Mouse (Mus musculus) left cerebral cortex, postnatal 36 days (tissue): ENCODE measurements around the gene 1700102P08Rik. TPM values are rescaled to one million over a fixed set of nuclear protein-coding genes. Genes with fewer than 3 reads are reported as not detected.

ENCODE experiments used
- DNase-seq, 2 experiments: peaks; one replicate each; pipeline ENCODE4 v3.0.0; 2021 to 2022; ENCODE audit warnings: low spot score in 2 of 2, mixed read lengths in 1 of 2
- intact Hi-C: fragments of 180-260 bp; cut with DNase I; formaldehyde crosslinking; loops from one replicate; pipeline ENCODE4 v1.15.1; 2025
- total RNA-seq, 2 experiments: library from RNA; stranded (reverse); gene quantifications; 2 replicates each; pipeline ENCODE4 v1.2.3; 2021

Gene 1700102P08Rik
- total RNA-seq = 1 to 10 TPM; 1.5 to 3.2 TPM

DNA sequence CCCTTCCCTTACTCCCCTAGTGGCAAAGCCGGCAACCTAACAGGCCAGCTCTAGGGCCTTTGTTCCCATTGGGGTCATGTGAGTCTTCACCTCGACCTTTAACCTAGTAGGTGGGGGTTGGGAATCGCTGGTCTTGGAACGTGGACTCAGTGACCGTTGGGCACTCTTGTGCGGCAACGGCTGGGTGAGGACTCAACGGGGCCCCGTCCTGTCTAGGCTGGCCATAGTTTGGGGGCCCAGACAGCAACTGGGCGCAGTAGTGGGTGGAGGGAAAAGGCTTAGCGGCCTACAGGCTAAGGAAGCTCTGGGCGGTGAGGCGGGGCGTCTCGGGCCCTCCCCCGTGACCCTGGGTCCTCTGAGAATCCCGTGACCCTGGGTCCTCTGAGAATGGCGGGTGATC is at the start of gene 1700102P08Rik:
TSS of gene 1700102P08Rik (plus strand) at position 130 of the 400 bp plus-strand sequence.
- no peak for DNase-seq
- intact Hi-C loops = no loop called here

DNA sequence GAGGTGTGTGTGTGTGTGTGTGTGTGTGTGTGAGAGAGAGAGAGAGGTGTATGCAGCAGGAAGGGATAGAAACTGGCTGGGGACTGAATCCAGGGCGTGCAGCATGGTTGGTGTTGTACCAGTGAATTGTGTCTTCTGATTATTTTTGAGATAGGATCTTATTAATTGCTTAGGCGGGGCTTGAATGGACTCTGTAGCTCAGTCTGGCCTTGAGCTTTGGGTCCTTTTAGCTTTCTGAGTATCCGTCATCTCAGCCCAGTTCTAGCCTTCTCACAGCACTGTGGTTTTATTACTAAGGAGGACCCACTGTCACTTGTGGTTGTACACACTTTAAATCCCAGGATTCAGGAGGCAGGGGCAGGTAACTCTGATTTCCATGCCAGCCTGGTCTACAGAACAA is 49.3 kb upstream of the 1700102P08Rik start:
- no peak for DNase-seq
- intact Hi-C loops = no loop called here

DNA sequence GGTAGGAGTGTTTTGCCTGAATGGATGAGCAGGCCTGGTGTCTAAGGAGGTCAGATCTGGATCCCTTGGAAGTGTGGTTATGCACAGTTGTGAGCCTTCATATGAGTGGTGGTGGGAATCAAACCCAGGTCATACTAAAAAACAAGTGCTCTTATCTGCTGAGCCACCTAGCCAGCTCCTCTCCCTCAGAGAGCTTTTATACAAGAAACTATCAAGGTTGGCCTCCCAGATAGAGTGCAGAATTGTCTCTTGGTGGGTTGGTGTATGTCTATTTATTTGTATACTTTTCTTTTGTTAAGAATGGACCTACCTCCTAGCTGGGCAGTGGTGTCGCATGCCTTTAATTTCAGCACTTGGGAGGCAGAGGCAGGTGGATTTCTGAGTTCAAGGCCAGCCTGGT is 48.8 kb upstream of the 1700102P08Rik start:
- intact Hi-C loops = no loop called here
- DNase-seq = no peak

DNA sequence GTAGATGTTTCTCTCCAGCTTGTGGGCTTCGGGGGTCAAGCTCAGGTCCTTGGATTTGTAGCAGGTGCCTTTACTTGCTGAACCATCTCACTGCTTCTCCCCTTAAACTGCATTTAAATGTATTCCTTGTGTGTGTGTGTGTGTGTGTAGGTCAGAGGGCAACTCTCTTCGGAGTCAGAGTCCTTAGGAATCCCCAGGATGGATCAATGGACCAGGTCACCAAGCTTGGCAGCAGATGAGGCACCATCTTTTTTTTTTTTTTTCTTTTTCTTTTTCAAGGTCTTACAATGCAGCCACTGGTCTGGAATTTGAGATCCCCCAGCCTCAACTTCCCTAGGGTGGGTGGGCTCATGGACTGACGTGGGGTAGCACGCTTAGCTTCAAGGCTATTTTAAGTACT is 48.1 kb upstream of the 1700102P08Rik start:
- no peak for DNase-seq
- intact Hi-C loops = no loop called here

DNA sequence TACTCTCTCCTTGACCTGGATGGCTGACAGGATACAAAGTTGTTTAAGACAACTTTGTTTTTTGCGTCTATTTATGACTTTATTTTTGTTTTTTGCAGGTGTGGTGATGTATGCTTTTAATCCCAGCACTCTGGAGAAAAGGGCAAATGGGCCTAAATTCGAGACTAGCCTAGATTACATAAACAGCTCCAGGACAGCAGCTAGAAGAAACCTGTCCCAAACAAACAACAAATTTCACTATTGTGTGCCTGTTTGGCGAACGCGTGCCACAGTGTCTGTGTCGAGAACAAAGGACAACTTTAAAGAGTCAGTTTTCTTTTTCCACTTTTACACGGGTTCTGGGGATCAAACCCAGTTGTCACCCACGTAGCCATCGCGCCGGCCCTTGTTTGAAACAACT is 45.6 kb upstream of the 1700102P08Rik start:
- no peak for DNase-seq
- intact Hi-C loops = loop anchor here (1.0 to 5.0 kb wide), 2 partner anchors 41 to 105 kb away; partner anchors contain the start of genes Rhoa and Tcta

DNA sequence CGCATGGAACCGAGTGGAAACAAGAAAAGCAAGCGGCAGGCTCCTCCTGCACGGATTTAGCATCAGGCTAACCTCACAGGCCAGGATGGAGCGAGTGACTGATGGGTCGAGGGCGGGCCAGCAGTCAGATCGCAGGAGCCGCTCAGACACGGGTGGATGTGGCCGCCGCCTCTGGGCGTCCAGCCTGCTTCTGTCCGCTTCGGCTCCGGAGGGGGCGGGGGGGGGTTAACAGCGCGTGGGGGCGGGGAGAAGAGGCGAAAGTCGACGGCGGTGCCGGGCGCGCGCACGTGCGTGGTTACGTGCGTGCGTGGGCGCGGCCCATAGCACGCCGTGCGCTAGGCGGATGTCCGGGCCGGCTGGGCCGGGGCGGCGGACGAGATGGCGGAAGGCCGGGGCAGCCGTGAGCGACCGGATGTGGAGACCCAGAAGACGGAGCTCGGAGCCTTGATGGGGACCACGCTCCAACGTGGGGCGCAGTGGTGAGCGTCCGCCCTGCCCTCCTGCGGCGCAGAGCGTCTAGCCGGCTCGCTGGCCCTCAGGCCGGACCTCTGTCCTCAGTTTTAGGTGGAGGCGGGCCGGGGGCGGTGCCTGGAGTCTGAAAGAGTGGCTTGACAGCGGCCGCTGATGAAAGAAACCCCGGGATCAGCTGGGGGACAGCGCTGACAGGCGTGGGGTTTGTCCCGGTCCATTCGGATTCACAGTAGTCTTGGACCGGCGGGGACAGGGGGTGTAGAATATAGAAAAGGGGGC is 44.9 kb upstream of the 1700102P08Rik start, which contains the start of gene Usp4:
TSS of gene Usp4 (plus strand) at position 314 of the 750 bp plus-strand sequence.
- DNase-seq = peak; percentile 88 to 89
- intact Hi-C loops = loop anchor here (1.0 to 5.0 kb wide), 2 partner anchors 41 to 105 kb away; partner anchors contain the start of genes Rhoa and Tcta

DNA sequence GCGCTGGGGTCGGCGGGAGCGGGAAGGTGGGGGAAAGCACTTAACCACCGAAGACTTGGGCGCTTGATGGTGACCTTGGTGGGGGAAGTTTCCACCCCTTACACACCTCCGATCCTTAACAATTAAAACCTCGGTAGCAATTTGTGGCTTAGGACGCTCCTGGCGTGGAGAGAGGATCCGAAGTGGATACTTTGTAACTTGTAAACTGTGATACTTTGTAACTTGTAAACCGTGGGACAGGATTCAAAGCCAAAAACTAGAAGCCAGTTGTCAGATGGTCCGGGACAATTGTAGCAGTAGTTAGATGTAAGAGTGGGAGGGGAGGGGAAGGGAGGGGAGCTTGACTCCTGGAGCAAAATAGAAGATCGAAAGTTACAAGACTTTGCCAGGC is 44.3 kb upstream of the 1700102P08Rik start:
- intact Hi-C loops = loop anchor here (5.0 kb wide), 1 partner anchor 104 kb away; no protein-coding TSS in a partner anchor
- DNase-seq = no peak

DNA sequence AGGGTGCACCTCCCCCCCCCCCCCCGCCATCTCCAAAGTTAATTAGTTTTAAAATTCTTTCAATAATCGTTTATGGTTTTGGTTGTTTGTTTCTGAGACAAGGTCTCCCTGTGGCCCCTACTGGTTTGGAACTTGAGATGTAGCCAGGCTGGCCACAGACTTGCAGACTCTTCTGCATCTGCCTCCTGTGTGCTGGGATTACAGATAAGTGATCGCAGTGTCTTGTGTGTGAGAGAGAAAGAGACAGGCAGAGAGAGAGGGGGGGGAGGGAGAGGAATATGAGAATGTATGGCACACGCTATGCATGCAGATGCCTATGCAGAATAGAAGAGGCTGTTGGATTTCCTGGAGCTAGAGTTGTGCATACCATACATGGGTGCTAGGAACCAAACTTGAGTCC is 42.9 kb upstream of the 1700102P08Rik start:
- intact Hi-C loops = loop anchor here (5.0 kb wide), 1 partner anchor 103 kb away; no protein-coding TSS in a partner anchor
- DNase-seq = no peak

DNA sequence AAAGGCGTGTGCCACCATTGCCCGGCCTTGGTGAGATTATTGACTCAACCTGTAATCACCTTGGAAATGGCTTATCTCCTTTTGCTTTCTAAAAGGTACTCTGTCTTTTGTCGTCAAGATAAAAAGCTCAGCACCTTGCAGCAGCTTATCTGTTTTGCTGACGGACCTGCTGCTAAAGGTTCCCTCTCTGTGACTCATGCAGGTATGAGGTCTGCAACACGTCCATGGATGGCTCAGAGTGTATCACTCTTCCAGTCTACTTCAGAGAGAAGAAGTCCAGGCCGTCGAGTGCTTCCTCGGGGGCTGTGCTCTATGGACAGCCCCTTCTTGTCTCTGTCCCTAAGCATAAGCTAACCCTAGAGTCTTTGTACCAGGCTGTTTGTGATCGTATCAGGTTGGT is 14.4 kb upstream of the 1700102P08Rik start:
- intact Hi-C loops = no loop called here
- DNase-seq = no peak

DNA sequence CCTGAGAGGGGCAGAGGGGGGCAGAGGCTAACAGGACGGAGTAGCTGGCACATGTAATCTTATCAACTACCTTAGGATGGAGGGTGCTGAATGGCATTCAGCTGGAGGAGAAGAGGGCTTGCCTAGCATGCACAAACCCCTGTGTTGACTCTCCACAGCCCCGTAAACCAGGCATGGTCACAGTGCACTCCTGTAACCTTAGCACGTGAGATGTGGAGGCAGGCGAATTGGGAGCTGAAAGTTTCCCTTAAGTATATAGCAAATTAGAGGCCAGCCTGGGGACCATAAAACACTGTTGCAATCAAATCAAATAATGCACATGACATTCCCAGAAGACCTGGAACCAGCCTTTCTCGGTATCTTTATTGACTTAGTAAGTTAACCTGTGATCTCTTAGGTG is 13.9 kb upstream of the 1700102P08Rik start:
- intact Hi-C loops = no loop called here
- DNase-seq = no peak

DNA sequence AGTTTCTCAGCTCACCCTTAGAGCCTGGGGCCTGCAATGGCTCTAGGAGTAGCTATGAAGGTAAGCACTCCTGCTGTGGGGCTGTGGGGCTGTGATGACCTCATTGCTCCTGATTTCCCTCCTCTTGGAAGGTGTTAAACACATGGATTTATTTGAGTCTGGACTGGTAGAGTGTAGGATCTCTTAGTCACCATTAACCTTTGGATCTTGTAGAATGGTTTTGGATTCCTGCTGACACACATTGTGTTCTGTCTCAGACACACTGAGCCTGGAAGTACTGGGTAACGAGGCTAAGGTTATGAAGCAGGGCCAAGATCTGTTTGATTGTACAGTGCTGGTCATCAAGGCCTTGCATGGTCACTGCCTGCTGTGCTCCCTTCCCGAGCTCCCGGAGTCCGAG is 13.3 kb upstream of the 1700102P08Rik start:
- no peak for DNase-seq
- intact Hi-C loops = no loop called here

DNA sequence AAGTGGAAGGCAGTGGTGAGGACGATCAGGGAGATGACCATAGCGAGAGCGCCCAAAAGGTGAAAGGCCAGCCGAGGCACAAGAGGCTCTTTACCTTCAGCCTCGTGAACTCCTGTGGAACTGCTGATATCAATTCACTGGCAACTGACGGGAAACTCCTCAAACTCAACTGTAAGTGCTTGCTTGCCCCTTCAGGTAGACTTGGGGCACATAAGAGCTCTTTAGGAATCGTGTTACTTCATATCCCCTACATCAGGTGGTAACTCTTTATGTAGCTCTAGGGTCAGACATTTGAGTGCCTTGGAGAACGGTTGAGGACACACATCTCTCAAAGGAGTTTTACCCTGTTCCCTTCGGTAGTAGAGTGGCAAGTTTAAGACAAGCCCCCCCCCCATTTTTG is 11.2 kb upstream of the 1700102P08Rik start:
- no peak for DNase-seq
- intact Hi-C loops = no loop called here

DNA sequence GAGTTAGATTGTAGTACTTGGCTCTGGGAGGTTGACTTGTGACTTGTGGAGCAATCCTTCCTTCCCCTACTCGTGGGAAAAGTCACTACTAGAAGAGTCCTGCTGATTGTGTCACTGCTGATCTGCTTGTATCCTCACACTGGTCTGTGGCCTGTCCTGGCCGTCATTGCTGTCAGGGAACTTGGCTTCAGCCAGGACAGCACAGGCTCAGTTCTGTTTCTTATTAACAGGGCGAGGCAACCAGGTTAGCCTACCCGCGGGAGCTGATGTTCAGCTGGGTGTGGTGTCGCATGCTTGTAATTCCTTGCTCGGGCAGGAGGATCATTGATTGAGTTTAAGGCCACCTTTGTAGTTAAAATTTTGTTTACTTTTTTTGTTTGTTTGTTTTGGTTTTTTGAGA is 7.6 kb upstream of the 1700102P08Rik start:
- intact Hi-C loops = no loop called here

DNA sequence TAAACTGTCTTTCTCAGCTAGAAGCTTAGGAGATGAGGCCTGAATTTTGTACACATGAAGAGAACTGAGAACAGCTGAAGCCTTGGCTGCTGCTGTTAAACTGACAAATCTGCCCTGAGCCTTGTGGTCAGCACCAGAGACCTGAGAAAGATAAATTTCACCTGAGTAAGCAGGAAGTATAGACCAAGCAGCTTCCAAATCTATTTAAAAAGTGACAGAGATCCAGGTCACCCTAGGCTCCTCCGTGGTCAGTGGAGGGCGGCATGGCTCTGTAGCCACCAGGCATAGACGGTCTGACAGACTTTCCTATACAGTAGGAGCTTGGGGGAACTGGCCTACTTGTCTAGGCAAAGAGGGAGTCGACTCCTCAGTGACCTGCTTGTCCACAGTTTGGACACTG is 5.8 kb upstream of the 1700102P08Rik start:
- no peak for DNase-seq
- intact Hi-C loops = no loop called here

More for the DNA sequence above, 7.6 kb upstream of the 1700102P08Rik start:
- DNase-seq = no peak

DNA sequence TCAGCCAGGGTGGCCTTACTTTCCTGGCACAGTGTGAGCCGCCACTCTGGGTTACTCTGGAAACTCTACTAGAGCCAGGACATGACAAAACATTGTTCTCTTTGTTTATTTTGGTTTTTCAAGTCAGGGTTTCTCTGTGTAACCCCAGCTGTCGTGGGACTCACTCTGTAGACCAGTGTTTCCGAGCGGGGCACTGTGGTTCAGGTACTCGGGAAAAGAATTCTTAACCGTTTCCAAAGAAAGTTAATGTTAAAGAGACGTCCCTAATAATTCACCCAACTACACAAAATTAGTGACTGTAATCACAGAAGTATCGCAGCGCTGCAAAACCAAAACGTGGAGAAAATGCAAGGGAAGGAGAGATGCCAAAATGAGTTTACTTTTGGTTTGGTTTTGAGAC is 4.0 kb upstream of the 1700102P08Rik start:
- intact Hi-C loops = no loop called here
- no peak for DNase-seq

DNA sequence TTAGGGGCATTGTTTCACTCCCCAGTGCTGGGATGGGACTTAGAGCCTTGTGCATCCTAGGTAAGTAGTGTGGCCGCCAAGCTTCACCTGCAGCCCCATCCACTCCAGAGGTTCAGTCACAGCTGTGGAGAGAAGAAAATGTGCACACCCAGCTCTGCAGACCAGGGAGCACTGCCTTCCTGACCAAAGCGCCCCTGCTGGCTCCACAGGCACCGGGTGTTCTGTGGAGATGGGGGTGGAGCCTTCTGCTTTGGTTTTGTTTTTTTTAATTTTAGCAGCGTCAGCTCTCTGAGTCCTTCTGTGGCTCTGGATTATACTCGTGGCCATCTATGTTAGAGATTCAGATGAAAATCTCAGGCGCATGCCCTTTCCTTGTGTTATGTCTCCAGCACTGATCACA is 3.4 kb upstream of the 1700102P08Rik start:
- intact Hi-C loops = no loop called here
- no peak for DNase-seq

DNA sequence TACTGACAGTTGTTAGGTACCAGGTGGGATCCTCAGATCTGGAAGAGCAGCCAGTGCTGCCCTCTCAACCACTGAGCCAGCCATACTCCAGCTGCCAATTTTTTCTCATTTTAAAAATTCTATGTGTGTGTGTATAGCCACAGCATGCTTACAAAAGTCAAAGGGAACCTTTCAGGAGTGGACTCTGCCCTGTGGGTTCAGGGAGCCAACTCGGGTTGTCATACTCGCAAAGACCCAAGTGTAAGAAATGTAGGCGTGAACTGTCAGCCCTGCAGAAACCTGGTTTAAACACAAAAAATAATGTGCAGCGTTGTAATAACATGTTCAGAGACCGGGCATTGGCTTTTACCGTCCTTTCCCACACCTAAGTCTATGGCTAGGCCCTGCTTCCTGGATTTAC is 1.6 kb downstream of the 1700102P08Rik start:
- no peak for DNase-seq
- intact Hi-C loops = no loop called here

DNA sequence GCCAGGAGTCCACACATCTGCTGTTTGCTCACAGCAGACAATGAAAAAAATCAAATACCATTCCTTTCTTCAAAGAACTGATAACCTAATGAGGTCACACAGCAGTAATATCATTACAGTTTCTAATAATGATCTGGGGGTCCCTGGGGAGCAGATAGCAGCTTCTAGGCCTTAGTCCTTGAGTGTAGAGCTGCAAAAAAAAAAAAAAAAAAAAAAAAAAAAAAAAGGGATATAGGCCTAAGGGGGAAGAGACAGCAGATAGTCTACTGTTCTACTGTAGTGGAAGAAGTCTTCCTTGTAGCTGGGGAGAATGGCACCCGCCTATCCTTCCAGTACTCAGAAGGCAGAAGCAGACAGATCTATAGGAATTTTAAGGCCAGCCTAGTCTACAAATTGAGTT is 2.8 kb downstream of the 1700102P08Rik start:
- intact Hi-C loops = no loop called here
- DNase-seq = no peak

DNA sequence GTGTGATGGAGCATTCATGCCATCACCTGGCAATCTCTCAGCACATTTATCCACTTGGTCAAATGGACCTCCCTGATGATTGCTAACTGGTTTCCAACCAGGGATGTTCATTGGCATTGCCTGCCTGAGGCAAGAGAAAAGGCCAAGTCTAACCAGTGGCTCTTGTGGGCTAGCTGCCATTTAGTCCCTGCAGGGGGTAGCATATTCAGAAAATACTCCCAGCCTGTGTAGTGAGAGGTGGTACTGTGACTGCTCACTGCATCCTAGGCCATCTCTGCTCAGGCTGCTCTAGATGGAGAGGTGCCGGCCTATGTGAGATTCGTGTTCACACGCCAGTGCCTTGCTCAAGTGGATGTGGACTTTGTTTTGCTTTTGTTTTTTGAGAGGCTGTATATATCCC is 5.7 kb downstream of the 1700102P08Rik start:
- intact Hi-C loops = no loop called here
- no peak for DNase-seq

DNA sequence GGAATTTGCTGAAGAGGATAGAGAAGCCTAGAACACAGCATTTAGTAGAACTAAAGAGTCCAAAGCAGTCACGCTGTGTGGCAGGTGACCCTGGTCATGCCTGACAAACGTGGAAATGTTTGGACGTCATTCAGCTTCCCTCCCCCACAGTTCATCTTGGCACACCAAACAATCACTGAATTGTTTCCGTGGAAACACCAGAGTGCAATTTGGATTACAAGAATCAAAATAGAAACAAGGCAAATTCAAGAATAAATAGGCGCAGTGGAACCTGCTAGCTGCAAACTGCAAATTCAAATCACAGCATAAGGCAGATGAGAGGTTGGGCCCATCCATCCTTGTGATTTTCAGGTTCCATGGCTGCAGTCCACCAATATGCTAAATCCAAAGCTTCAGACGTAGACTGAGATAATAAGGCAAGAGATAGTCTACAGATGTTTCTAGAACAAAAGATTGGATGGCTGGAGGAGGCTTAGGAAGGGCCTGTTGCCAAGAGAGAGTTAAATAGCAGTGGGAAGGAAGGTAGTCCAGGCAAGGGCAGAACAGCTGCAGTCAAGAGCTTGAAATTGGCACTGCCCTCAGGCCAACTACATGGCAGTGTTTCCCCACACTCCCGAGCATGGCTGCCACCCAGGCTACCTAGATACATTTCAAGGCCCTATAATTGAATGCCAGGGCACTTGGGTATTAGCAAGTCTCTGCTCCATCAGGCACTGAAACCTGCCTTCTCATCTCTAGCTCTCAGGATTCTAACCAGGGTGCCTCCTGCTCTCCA is 8.8 kb downstream of the 1700102P08Rik start:
- peak; percentile 58 to 61 for DNase-seq
- intact Hi-C loops = loop anchor here (5.0 kb wide), 1 partner anchor 51 kb away; no protein-coding TSS in a partner anchor

DNA sequence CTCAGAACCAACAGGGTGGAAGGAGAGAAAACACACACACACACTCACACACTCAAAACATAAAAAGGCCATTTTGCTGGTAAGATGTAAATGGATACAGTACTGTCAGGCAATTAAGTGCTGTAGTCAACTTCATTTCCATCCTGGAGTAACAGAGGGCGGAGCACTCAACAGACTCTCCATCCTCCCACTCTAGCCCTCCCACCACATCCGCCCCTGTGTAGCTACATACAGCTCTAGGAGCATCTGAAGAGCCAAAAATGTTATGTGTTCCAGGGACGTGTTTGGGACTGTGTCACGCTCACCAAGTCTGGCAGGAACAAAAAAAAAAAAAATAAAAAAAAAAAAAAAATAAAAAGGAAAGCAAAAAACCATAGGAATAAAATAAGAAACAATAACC is 10.5 kb downstream of the 1700102P08Rik start:
- peak; percentile 37 to 70 for DNase-seq
- intact Hi-C loops = loop anchor here (5.0 kb wide), 1 partner anchor 49 kb away; no protein-coding TSS in a partner anchor
